Mouse (Mus musculus) liver, embryonic 15.5 days (tissue): ENCODE measurements around the gene Ybx2. TPM values are rescaled to one million over a fixed set of nuclear protein-coding genes. Genes with fewer than 3 reads are reported as not detected.
"Not testable (repeated sequence)": the region's sequence is repeated elsewhere in the genome, so short reads cannot be mapped to it uniquely, and the experiment has no call there.

Source experiments
- ATAC-seq: fragments of 200-750 bp; cut with Nextera tagmentation; 2 replicates; pipeline ENCODE4 v1.8.0; 2017; ENCODE audit warnings: moderate number of reproducible peaks, mild to moderate bottlenecking, moderate library complexity; ENCODE audit not compliant: insufficient read depth
- H3K27ac ChIP-seq: fragments of 300-500 bp; sonication (generic); replicated peaks from 2 replicates; pipeline ENCODE4 v1.5.1; 2015; ENCODE audit warnings: mild to moderate bottlenecking, inconsistent platforms
- H3K27me3 ChIP-seq: fragments of 300-500 bp; sonication (generic); 2 replicates; pipeline ENCODE4 v1.6.1; 2015; ENCODE audit warnings: mild to moderate bottlenecking, inconsistent platforms
- H3K36me3 ChIP-seq: fragments of 300-500 bp; sonication (generic); replicated peaks from 2 replicates; pipeline ENCODE4 v1.6.1; 2015; ENCODE audit warnings: moderate library complexity, mild to moderate bottlenecking, inconsistent platforms
- H3K4me1 ChIP-seq: fragments of 300-500 bp; sonication (generic); replicated peaks from 2 replicates; pipeline ENCODE4 v1.6.1; 2015; ENCODE audit warnings: inconsistent platforms
- H3K4me2 ChIP-seq: fragments of 300-500 bp; sonication (generic); 2 replicates; pipeline ENCODE4 v1.6.1; 2015; ENCODE audit warnings: moderate library complexity, mild to moderate bottlenecking, inconsistent platforms
- H3K4me3 ChIP-seq: fragments of 300-500 bp; sonication (generic); replicated peaks from 2 replicates; pipeline ENCODE4 v1.5.1; 2015; ENCODE audit warnings: mild to moderate bottlenecking, inconsistent platforms
- H3K9ac ChIP-seq: fragments of 300-500 bp; sonication (generic); 2 replicates; pipeline ENCODE4 v1.6.1; 2015; ENCODE audit warnings: moderate library complexity, mild to moderate bottlenecking, inconsistent platforms
- H3K9me3 ChIP-seq: fragments of 300-500 bp; sonication (generic); replicated peaks from 2 replicates; pipeline ENCODE4 v1.6.1; 2016; ENCODE audit warnings: inconsistent platforms
- WGBS: fragments of 180-500 bp; shearing (Covaris S2); methylation state at CpG from one replicate; pipeline ENCODE4 v1.1.7; 2015; ENCODE audit warnings: mixed read lengths; ENCODE audit not compliant: insufficient replicate concordance; 5-methylcytosine and 5-hydroxymethylcytosine counted together
- polyA plus RNA-seq: library from polyadenylated mRNA; unstranded; fragments of >200 nt; fragmentation: Nextera tagmentation; extraction: Ambion mirVana; gene quantifications from 2 replicates; pipeline ENCODE4 v1.2.1, GENCODE M21; 2015

The Ybx2 gene
- polyA plus RNA-seq, 1 experiment from 2014 or later, result not detected

DNA sequence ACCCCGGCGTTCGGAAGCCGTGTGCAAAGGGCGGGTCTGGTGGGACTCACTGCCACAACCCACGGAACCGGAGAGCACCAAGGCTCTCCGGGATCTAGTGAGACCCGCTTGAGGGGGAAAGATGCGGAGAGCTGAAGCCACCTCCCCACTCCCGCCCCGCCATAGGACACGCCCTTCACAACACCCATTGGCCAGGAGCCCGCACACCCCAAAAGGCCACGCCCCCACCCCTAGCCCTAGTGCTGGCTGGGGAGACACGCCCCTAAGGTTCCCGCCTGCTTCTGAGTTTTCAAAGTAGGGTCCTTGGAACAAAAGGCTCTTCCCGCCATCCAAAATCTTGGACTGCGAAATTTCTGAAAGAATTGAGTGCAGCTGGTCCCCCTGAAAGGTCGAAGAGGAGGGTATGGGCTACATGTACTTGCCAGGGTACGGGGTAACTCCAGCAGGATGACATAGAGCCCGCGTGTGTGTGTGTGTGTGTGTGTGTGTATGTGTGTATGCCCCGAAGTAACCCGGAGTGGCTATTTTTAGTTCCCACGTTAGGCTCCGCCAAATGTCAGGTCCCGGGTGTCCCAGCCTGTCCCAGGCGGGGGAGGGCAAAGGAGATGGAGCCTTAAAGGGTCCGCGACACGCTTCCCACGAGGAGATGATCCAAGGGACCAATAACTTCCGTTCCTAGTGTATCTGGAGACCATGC lies 12.6 kb downstream of the Ybx2 start, which contains the start of gene Slc2a4:
Slc2a4 (minus strand) TSS at position 123 of the 697 bp plus-strand sequence.
- H3K4me2 ChIP-seq, result peak within 1 kb of the TSS; percentile 93
- WGBS, result 1% methylated on average over 34 of the region's 34 CpGs
- H3K36me3 ChIP-seq, result peaks cover 27% of the 10 kb centered on the region
- H3K4me1 ChIP-seq, result peaks cover 52% of the 10 kb centered on the region
- peak within 1 kb of the TSS; percentile 77 for H3K4me3 ChIP-seq
- peak within 1 kb of the TSS; percentile 95 for H3K27ac ChIP-seq
- peaks cover 63% of the 10 kb centered on the region for H3K27me3 ChIP-seq
- H3K9me3 ChIP-seq, result no peaks in the 10 kb centered on the region
- peak; percentile 82 for ATAC-seq
- H3K9ac ChIP-seq, result peak within 1 kb of the TSS; percentile 75

DNA sequence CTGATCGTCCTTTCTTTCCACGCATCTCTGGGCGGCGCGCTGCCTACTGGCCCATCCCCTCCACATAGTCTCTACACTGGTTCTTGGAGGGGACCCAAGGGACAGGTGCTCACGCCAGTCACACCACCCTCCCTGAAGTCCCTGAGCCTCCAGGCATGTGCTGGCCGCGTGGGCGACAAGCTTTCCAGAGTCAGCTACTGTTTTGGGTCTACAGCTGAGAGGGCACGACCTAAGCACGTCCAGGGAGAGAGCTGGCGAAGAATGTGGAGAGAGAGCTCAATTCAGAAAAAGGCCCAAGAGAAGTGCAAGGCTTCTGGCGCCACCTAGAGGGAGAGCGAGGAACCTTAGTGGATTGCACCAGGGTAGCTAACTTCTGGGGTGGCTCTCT lies 13.2 kb downstream of the Ybx2 start:
- peak overlapping the region; percentile 93 for H3K4me2 ChIP-seq
- H3K4me3 ChIP-seq, result peak overlapping the region; percentile 77
- H3K4me1 ChIP-seq, result peaks cover 48% of the 10 kb centered on the region
- WGBS, result under 1% methylated on average over 14 of the region's 14 CpGs
- peak; percentile 36 for ATAC-seq
- H3K27ac ChIP-seq, result peak overlapping the region; percentile 83
- H3K9ac ChIP-seq, result peak overlapping the region; percentile 75
- no peaks in the 10 kb centered on the region for H3K9me3 ChIP-seq
- H3K27me3 ChIP-seq, result peaks cover 63% of the 10 kb centered on the region
- H3K36me3 ChIP-seq, result peaks cover 22% of the 10 kb centered on the region

DNA sequence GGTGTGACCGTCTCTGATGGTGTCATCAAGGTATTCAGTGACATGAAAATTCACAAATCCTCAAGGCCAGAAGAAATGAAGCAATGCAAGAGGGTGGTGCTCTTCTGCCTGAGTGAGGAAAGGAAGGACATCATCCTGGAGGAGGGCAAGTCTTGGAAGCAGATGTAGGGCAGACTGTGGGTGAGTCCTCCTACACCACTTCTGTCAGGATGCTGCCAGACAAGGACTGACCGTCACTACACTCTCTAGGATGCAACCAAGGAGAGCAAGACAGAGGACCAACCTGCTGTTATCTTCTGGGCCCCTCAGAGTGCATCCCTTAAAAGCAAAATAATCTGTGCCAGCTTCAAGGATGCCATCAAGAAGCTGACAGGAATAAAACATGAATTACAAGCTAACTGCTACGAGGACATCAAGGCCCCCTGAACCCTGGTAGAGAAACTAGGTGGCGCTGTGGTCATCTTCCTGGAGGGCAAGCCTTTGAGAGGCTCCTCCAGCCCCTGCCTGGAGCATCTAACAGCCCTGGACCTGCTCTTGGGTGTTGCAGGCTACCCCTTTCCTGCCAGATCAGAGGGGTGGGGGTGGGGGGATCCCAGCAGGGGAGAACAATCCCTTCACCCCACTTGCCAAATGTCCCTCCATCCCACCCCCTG lies 15.3 kb downstream of the Ybx2 start:
- no peaks in the 10 kb centered on the region for H3K9me3 ChIP-seq
- no peak overlapping the region for H3K4me3 ChIP-seq
- peaks cover 27% of the 10 kb centered on the region for H3K4me1 ChIP-seq
- 41% methylated on average over 4 of the region's 4 CpGs for WGBS
- peaks cover 54% of the 10 kb centered on the region for H3K27me3 ChIP-seq
- no peak overlapping the region for H3K4me2 ChIP-seq
- no peak overlapping the region for H3K9ac ChIP-seq
- no peak overlapping the region for H3K27ac ChIP-seq
- H3K36me3 ChIP-seq, result peaks cover under 1% of the 10 kb centered on the region; the same call in 1 of the 2 replicates
- ATAC-seq, result no peak

DNA sequence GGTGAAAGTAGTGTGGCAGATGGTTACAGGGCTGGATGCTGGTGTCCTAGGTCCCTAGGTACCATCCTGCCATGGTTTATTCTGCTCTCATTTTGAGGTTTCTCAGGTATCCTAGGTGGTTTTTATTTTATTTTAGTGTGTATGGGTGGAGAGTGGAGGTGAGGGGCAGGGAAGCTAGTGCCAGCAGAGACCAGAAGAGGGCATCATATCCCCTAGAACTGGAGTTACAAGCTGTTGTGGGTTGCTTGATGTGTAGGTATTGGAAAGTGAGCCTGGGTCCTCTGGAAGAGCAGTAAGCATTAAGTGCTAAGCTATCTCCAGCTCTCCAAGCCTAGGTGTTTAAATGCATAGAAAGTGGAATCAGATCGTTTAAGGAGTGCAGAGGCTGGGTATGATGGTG lies 16.7 kb downstream of the Ybx2 start:
- no peak for ATAC-seq
- Histone ChIP-seq H3K4me3 (no peak overlapping the region), H3K27ac (no peak overlapping the region), H3K36me3 (no peaks in the 10 kb centered on the region), H3K9ac (no peak overlapping the region), H3K9me3 (no peaks in the 10 kb centered on the region), H3K4me1 (peaks cover 20% of the 10 kb centered on the region), H3K4me2 (no peak overlapping the region), H3K27me3 (peaks cover 62% of the 10 kb centered on the region)
- WGBS, result 24% methylated on average over 1 of the region's 1 CpGs

DNA sequence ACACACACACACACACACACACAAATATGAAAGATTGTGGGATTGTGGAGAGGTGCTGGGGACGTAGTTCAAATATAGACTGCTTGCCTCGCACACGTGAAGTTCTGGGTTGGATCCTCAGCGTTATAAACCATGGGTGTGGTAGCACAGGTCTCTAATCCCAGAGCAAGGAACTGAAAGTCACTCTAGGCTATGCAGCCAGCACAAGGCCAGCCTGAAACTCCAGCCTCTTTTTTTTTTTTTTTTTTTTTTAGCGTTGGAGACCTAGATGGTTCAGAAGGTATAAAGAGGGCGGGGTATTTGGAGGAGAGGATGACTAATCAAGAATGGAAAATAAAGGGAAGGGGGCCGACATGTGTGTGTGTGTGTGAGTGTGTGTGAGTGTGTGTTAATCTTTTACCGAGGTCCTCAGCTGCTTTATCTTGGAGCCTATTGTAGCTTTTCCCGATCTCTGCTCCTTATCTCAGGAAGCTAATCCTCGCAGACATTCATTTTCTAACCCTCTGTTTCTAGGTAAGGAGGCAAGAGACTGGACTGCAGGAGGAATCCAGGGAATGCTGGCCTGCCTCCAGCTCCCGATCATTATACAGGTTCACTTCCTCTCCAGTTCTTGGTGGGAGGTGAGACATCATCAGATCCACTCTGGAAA lies 17.8 kb downstream of the Ybx2 start:
- Histone ChIP-seq H3K4me2 (no peak overlapping the region), H3K4me3 (no peak overlapping the region), H3K9me3 (no peaks in the 10 kb centered on the region), H3K4me1 (peaks cover 10% of the 10 kb centered on the region), H3K36me3 (no peaks in the 10 kb centered on the region), H3K9ac (no peak overlapping the region), H3K27me3 (peaks cover 70% of the 10 kb centered on the region), H3K27ac (no peak overlapping the region)
- WGBS, result 27% methylated on average over 11 of the region's 11 CpGs
- no peak for ATAC-seq

DNA sequence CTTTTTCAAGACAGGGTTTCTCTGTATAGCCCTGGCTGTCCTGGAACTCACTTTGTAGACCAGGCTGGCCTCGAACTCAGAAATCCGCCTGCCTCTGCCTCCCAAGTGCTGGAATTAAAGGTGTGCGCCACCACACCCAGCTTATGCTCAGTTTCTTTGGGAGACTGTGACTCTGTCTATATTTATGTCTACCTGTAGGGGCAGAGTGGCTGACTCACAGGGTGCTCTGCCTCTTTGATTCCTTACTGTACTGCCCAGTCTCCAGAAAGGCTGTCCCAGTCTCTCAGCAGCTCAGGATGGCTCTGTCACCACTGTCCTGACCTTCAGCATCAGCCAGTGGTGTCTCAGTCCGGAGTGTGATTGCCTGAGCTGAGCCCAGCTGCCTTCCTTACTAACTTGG lies 20.0 kb downstream of the Ybx2 start:
- H3K27me3 ChIP-seq, result peaks cover 82% of the 10 kb centered on the region
- ATAC-seq, H3K4me1 ChIP-seq, H3K9ac ChIP-seq, H3K9me3 ChIP-seq, H3K4me3 ChIP-seq, H3K27ac ChIP-seq, H3K4me2 ChIP-seq, H3K36me3 ChIP-seq: not testable (repeated sequence)
- WGBS, result 69% methylated on average over 4 of the region's 4 CpGs

DNA sequence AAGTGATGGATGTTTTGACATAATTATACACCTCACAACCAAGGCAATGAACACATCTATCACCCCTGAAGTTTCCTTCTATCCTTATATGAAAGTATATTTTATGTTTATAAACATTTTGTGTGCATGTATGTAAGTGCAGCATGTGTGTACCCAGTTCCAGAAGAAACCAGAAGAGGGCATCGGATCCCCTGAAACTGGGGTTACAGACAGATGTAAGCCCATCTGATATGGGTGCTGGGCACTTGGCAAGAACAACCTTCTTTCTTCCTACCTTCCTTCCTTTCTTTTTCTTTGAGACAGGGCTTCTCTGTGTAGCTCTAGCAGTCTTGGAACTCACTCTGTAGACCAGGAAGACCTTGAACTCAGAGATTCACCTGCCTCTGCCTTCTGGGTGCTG lies 20.6 kb downstream of the Ybx2 start:
- no peak overlapping the region for H3K4me3 ChIP-seq
- ATAC-seq, result no peak
- no peaks in the 10 kb centered on the region for H3K36me3 ChIP-seq
- no peak overlapping the region for H3K27ac ChIP-seq
- H3K27me3 ChIP-seq, result peaks cover 82% of the 10 kb centered on the region
- no peak overlapping the region for H3K9ac ChIP-seq
- WGBS, result 56% methylated on average over 1 of the region's 1 CpGs
- H3K4me1 ChIP-seq, result no peaks in the 10 kb centered on the region; the same call in 1 of the 2 replicates
- no peak overlapping the region for H3K4me2 ChIP-seq
- no peaks in the 10 kb centered on the region for H3K9me3 ChIP-seq

DNA sequence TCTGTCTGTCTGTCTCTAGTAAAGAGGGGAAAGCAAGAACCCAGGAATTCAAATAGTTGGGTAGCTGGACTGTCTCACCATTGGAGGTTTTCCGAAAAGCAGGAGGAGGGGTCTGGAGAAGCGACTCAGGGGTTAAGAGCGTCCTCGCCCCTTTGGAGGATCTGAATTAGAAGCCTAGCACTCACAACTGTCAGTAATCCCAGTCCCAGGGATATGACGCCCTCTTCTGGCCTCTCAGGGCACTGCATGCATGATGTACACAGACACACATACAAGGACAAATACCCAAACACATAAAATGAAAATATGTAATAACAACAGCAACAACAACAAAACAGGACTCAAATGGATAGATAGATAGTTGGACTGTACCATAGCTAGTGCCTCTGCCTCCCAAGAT lies 25.0 kb downstream of the Ybx2 start:
- 41% methylated on average over 5 of the region's 5 CpGs for WGBS
- Histone ChIP-seq H3K4me2 (no peak overlapping the region), H3K27ac (no peak overlapping the region), H3K27me3 (peaks cover 92% of the 10 kb centered on the region), H3K9me3 (no peaks in the 10 kb centered on the region), H3K36me3 (no peaks in the 10 kb centered on the region), H3K4me1 (peaks cover 9% of the 10 kb centered on the region), H3K4me3 (no peak overlapping the region), H3K9ac (no peak overlapping the region)
- ATAC-seq, result no peak

DNA sequence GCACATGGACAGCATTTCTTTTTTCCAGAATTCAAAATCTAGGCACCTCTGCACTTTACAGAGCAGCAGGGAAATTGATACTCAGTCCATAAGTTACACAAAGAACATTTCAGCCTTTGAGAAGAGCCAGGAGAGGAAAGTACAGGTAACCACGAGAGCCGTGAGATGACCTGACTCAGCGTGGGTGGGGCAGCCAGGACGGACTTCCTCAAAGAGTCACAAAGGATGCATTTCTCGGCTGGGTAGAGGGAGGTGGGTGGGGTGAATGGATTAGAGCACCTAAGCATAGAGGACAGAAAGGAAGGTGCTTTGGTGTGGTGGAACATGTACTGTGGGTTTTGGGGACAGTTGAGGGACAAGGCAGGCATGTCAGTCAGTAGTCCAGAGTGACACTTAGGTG lies 26.2 kb downstream of the Ybx2 start:
- Histone ChIP-seq H3K9me3 (no peaks in the 10 kb centered on the region), H3K27me3 (peaks cover 94% of the 10 kb centered on the region), H3K4me3 (no peak overlapping the region), H3K9ac (no peak overlapping the region), H3K36me3 (no peaks in the 10 kb centered on the region), H3K4me1 (peaks cover 21% of the 10 kb centered on the region), H3K27ac (no peak overlapping the region), H3K4me2 (no peak overlapping the region)
- 7% methylated on average over 5 of the region's 5 CpGs for WGBS
- ATAC-seq, result no peak

DNA sequence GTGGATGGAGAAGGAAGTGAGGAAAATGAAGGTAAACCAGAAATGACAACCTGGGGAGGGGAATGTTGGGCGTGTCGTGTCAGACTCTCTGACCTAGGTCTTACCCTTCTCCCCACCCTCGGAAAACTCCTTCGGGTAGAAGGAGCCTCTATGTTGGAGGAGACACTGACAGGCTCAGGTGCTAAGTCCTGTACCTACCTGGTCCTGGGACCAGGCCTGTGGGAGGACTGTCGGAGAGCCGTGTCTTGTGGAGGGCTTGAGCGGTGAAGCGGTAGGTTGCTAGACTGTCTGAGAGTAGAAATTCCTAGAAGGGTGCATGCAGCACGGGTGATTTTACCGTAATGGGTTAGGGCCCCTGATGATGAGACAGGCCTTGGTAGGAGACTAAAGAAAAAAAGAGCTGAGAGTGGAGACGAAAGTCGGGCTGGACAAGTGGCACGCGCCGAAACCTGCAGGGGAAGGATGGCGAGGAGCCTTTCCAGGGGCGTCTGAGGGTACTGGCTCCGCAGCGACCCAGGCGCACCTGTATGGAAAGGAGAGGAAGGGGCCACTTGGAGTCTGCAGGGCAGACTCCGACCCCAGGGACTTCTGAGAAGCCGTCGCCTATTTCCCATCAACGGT lies 29.2 kb downstream of the Ybx2 start, which contains the start of gene Cldn7:
Cldn7 (plus strand) TSS at position 130 of the 621 bp plus-strand sequence.
- WGBS, result 9% methylated on average over 24 of the region's 24 CpGs

More for the DNA sequence above, 29.2 kb downstream of the Ybx2 start, which contains the start of gene Cldn7:
- no peak within 1 kb of the TSS for H3K9ac ChIP-seq
- H3K36me3 ChIP-seq, result peaks cover 17% of the 10 kb centered on the region
- H3K9me3 ChIP-seq, result no peaks in the 10 kb centered on the region
- peak within 1 kb of the TSS; percentile 74 for H3K4me2 ChIP-seq
- H3K4me3 ChIP-seq, result peak within 1 kb of the TSS; percentile 47
- no peak for ATAC-seq
- H3K27me3 ChIP-seq, result peaks cover 86% of the 10 kb centered on the region
- H3K27ac ChIP-seq, result no peak within 1 kb of the TSS
- peaks cover 29% of the 10 kb centered on the region for H3K4me1 ChIP-seq
